Mouse (Mus musculus) neural tube, embryonic 14.5 days (tissue): ENCODE measurements around the gene Rps27l. TPM values are rescaled to one million over a fixed set of nuclear protein-coding genes. Genes with fewer than 3 reads are reported as not detected.
A peak's percentile ranks its signal among the peaks of the same experiment; 100 is the strongest.

ENCODE experiments used
- ATAC-seq: fragments of 200-750 bp; cut with Nextera tagmentation; 2 replicates; pipeline ENCODE4 v1.8.0; 2017; ENCODE audit warnings: low read depth, mild to moderate bottlenecking, moderate TSS enrichment, moderate library complexity
- H3K27ac ChIP-seq: fragments of 300-500 bp; sonication (generic); 2 replicates; pipeline ENCODE4 v1.5.1; 2014; ENCODE audit warnings: low read depth, mild to moderate bottlenecking, control low read depth, low read length, moderate library complexity, mixed read lengths
- H3K27me3 ChIP-seq: fragments of 300-500 bp; sonication (generic); 2 replicates; pipeline ENCODE4 v1.6.1; 2014; ENCODE audit warnings: low read length; ENCODE audit not compliant: control insufficient read depth, insufficient read depth
- H3K36me3 ChIP-seq: fragments of 300-500 bp; sonication (generic); 2 replicates; pipeline ENCODE4 v1.6.1; 2014; ENCODE audit warnings: low read length, mixed read lengths; ENCODE audit not compliant: control insufficient read depth, insufficient read depth
- H3K4me1 ChIP-seq: fragments of 300-500 bp; sonication (generic); 2 replicates; pipeline ENCODE4 v1.6.1; 2014; ENCODE audit warnings: low read length; ENCODE audit not compliant: control insufficient read depth, insufficient read depth
- H3K4me2 ChIP-seq: fragments of 300-500 bp; sonication (generic); 2 replicates; pipeline ENCODE4 v1.6.1; 2014; ENCODE audit warnings: mild to moderate bottlenecking, low read depth, low read length, control low read depth
- H3K4me3 ChIP-seq: fragments of 300-500 bp; sonication (generic); 2 replicates; pipeline ENCODE4 v1.5.1; 2014; ENCODE audit warnings: low read depth, low read length, control low read depth, mixed read lengths
- H3K9ac ChIP-seq: fragments of 300-500 bp; sonication (generic); replicated peaks from 2 replicates; pipeline ENCODE4 v1.6.1; 2014; ENCODE audit warnings: low read depth, mild to moderate bottlenecking, control low read depth, low read length, mixed read lengths
- H3K9me3 ChIP-seq: fragments of 300-500 bp; sonication (generic); 2 replicates; pipeline ENCODE4 v1.6.1; 2016; ENCODE audit warnings: low read length; ENCODE audit not compliant: control insufficient read depth
- WGBS: fragments of 180-500 bp; shearing (Covaris S2); extraction: QIAGEN DNeasy Blood & Tissue Kit; methylation state at CpG from one replicate; pipeline ENCODE4 v1.1.7; 2014; 5-methylcytosine and 5-hydroxymethylcytosine counted together
- polyA plus RNA-seq: library from polyadenylated mRNA; unstranded; fragments of >200 nt; fragmentation: Nextera tagmentation; extraction: Ambion mirVana; gene quantifications from 2 replicates; pipeline ENCODE4 v1.2.1, GENCODE M21; 2014

Rps27l gene
- polyA plus RNA-seq, 1 experiment from 2014 or later, result 188 TPM

GRCm38 (mm10) chr9:66967492-66967891 lies 21.6 kb downstream of the Rps27l start:
- no peak overlapping the region for H3K4me3 ChIP-seq
- H3K4me1 ChIP-seq, result no peaks in the 10 kb centered on the region
- no peak overlapping the region for H3K4me2 ChIP-seq
- peaks cover 18% of the 10 kb centered on the region for H3K36me3 ChIP-seq
- no peaks in the 10 kb centered on the region for H3K27me3 ChIP-seq
- H3K27ac ChIP-seq, result no peak overlapping the region
- H3K9ac ChIP-seq, result no peak overlapping the region
- 78% methylated on average over 8 of the region's 8 CpGs for WGBS
- H3K9me3 ChIP-seq, result no peaks in the 10 kb centered on the region
- ATAC-seq, result no peak

DNA sequence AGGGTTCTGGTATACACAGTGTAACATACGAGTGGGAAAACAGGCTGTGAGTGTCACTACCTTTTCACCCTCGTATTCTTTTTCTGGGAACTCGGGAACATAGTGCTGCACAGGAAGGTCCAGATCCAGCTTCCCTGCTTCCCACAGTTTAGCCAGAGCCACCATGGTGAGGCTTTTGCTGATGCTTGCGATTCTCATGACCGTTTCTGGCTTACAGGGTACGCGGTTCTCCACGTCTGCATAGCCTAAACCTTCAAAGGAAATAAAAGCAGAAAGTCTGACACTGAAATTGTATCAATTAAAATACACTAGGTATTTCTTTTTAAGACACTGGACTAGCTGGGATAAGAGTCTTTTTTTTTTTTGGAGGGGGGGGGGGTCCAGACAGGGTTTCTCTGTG lies 25.2 kb downstream of the Rps27l start:
- no peak overlapping the region for H3K9ac ChIP-seq
- H3K9me3 ChIP-seq, result no peaks in the 10 kb centered on the region
- H3K4me2 ChIP-seq, result no peak overlapping the region
- no peak overlapping the region for H3K27ac ChIP-seq
- no peaks in the 10 kb centered on the region for H3K4me1 ChIP-seq
- H3K27me3 ChIP-seq, result no peaks in the 10 kb centered on the region
- ATAC-seq, result no peak
- H3K4me3 ChIP-seq, result no peak overlapping the region
- 86% methylated on average over 8 of the region's 8 CpGs for WGBS
- peaks cover 18% of the 10 kb centered on the region for H3K36me3 ChIP-seq

- peak overlapping the region; percentile 89 for H3K27ac ChIP-seq
- H3K9me3 ChIP-seq, result no peaks in the 10 kb centered on the region
- peaks cover 6% of the 10 kb centered on the region; the same call in 1 of the 2 replicates for H3K36me3 ChIP-seq
- no peaks in the 10 kb centered on the region for H3K4me1 ChIP-seq
- peak overlapping the region; percentile 94 for H3K9ac ChIP-seq
- H3K27me3 ChIP-seq, result no peaks in the 10 kb centered on the region
- H3K4me3 ChIP-seq, result peak overlapping the region; percentile 95
- ATAC-seq, result peak; percentile 87
- WGBS, result under 1% methylated on average over 40 of the region's 41 CpGs
- H3K4me2 ChIP-seq, result peak overlapping the region; percentile 59
Observed at GRCm38 (mm10) chr9:66974721-66975225, 28.9 kb downstream of the Rps27l start.

- ATAC-seq, result peak; percentile 99
- Histone ChIP-seq H3K27me3 (no peaks in the 10 kb centered on the region), H3K9me3 (no peaks in the 10 kb centered on the region), H3K27ac (peak within 1 kb of the TSS; percentile 89), H3K36me3 (0 out of 2 replicates have a peak, but pooled peaks cover 6% of the 10 kb centered on the region), H3K4me3 (peak within 1 kb of the TSS; percentile 95), H3K4me2 (peak within 1 kb of the TSS; percentile 59), H3K9ac (peak within 1 kb of the TSS; percentile 94), H3K4me1 (no peaks in the 10 kb centered on the region)
- 0% methylated on average over 32 of the region's 32 CpGs for WGBS
Observed at GRCm38 (mm10) chr9:66975239-66975645, 29.4 kb downstream of the Rps27l start, which contains the start of gene Lactb. Gene Lactb, minus strand, starts transcription at chr9:66975484.

DNA sequence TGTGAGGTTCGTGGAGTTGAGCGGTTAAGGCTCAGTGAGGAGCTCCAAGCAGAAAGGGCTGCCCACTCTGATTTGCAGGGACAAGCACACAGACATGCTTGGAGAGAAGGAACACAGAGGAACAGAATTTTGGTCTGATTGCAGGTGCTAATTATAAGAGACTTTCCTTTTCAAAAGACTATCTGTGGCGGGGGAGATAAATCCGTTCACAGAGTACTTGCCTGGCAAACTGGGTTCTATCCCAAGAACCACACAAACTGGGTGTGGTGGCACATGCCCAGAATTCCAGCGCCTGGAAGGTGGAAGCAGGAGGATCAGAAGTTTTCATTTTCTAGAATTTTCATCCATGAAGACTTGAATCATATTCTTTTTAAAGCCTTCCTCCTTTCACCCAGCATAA lies 31.2 kb downstream of the Rps27l start:
- no peaks in the 10 kb centered on the region for H3K36me3 ChIP-seq
- ATAC-seq, result no peak
- H3K4me2 ChIP-seq, result no peak overlapping the region
- no peaks in the 10 kb centered on the region for H3K27me3 ChIP-seq
- no peak overlapping the region for H3K27ac ChIP-seq
- H3K4me1 ChIP-seq, result no peaks in the 10 kb centered on the region
- H3K9me3 ChIP-seq, result no peaks in the 10 kb centered on the region
- H3K9ac ChIP-seq, result no peak overlapping the region
- WGBS, result 79% methylated on average over 5 of the region's 5 CpGs
- no peak overlapping the region for H3K4me3 ChIP-seq

DNA sequence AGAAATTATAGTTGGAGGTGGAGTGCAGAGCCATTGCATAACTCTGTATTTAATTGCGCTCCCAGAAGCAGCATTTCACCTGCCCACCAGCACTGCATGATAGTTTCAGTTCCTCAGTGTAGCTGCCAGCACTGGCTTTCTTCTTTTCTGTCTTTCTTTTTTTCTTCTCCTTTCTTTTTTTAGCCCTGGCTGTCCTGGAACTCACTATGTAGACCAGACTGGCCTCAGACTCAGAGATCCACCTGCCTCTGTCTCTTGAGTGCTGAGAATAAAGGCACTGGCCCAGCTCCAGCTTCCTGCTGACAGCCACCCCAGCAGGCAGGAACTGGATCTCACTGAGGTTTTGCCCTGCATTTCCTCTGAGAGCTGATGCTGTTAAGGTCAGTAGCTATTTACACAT lies 32.1 kb downstream of the Rps27l start:
- H3K9me3 ChIP-seq, result no peaks in the 10 kb centered on the region
- H3K27me3 ChIP-seq, result no peaks in the 10 kb centered on the region
- H3K9ac ChIP-seq, result no peak overlapping the region
- WGBS, result 96% methylated on average over 1 of the region's 1 CpGs
- ATAC-seq, result no peak
- H3K4me1 ChIP-seq, result no peaks in the 10 kb centered on the region
- no peak overlapping the region for H3K4me2 ChIP-seq
- no peaks in the 10 kb centered on the region for H3K36me3 ChIP-seq
- H3K4me3 ChIP-seq, result no peak overlapping the region
- H3K27ac ChIP-seq, result no peak overlapping the region

DNA sequence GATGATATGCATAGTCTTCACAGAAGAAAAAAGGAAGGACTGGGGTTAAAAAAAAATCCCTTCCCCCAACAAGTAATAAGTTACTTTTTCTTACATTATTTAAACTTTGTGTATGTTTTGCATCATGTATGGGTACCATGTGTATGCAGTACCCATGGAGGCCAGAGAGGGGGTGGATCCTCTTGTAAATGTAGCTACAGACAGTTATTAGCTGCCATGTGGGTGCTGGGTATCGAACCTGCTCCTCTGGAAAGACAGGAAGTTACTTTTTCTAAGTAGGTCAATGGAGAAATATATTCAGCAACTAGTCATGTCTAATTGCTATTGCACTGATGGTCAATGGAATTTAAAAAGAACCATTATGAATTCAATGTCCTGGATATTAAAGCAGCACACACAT lies 32.6 kb downstream of the Rps27l start:
- 80% methylated on average over 1 of the region's 1 CpGs for WGBS
- no peaks in the 10 kb centered on the region for H3K27me3 ChIP-seq
- no peak for ATAC-seq
- H3K4me1 ChIP-seq, result no peaks in the 10 kb centered on the region
- no peaks in the 10 kb centered on the region for H3K36me3 ChIP-seq
- no peak overlapping the region for H3K27ac ChIP-seq
- H3K9ac ChIP-seq, result no peak overlapping the region
- H3K9me3 ChIP-seq, result no peaks in the 10 kb centered on the region
- no peak overlapping the region for H3K4me2 ChIP-seq
- no peak overlapping the region for H3K4me3 ChIP-seq

DNA sequence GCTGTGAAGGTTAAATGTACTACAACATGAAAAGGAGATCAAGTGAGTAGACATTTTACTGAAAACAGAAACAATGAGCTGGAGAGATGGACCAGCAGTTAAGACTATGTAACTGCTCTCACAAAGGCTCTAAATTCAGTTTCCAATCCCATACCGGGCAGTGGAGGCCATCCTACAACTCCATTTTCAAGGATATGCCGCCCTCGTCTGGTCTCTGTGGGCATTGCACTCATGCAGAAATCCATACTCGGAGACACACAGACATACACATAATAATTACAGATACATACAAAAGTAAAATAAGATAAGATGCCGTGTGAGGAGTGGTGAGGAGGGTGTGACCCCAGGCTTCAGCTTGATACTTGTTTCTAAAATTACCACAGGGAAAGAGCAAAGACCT lies 34.6 kb downstream of the Rps27l start:
- Histone ChIP-seq H3K36me3 (no peaks in the 10 kb centered on the region), H3K9me3 (no peaks in the 10 kb centered on the region), H3K27ac (no peak overlapping the region), H3K27me3 (no peaks in the 10 kb centered on the region), H3K4me2 (no peak overlapping the region), H3K4me3 (no peak overlapping the region), H3K4me1 (no peaks in the 10 kb centered on the region), H3K9ac (no peak overlapping the region)
- WGBS, result 9% methylated on average over 5 of the region's 5 CpGs
- ATAC-seq, result no peak

DNA sequence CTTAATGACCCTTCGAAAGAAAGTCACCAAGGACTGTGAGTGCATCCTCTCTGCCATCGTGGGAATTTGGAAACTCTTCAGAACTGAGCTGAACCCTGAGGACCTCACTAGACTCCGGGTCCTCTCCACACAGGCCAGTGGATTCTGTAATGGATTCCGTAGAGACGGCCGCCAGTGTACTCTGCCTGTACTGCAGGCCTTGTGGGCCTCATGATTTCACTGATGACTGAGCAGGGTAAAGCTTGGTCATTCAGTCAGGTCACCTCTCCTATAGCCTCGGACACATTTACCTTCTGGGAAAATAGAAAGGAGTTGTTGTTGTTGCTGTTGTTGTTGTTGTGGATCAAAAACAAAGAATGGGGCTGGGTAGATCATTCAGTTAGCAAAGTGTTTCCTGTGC lies 36.2 kb downstream of the Rps27l start:
- ATAC-seq, result no peak
- no peaks in the 10 kb centered on the region for H3K4me1 ChIP-seq
- H3K36me3 ChIP-seq, result no peaks in the 10 kb centered on the region
- no peak overlapping the region for H3K4me2 ChIP-seq
- no peak overlapping the region for H3K27ac ChIP-seq
- H3K27me3 ChIP-seq, result no peaks in the 10 kb centered on the region
- H3K9me3 ChIP-seq, result no peaks in the 10 kb centered on the region
- 75% methylated on average over 7 of the region's 7 CpGs for WGBS
- H3K4me3 ChIP-seq, result no peak overlapping the region
- no peak overlapping the region for H3K9ac ChIP-seq
